In genomic region chr9:118593443-118593842, GRCm38 (mm10) we compare ENCODE assay signal across 27 mouse cellular contexts. TPM values are rescaled to one million over a fixed set of nuclear protein-coding genes. Genes with fewer than 3 reads are reported as not detected.
DNase-seq lines count a peak whose midpoint lies in the region; ATAC-seq and TF ChIP-seq lines count a peak whose summit lies in the region.
"Had no signal": no experiment of that assay in that cellular context is flagged by ENCODE, and none has a peak within 500 bp of the region (broad histone marks: within the 10 kb centered on the region; RNA-seq: fewer than 3 reads in every experiment).

No protein-coding gene starts in this region.

- H3K27me3 ChIP-seq in heart, embryonic 13.5 days (replicated peaks), result peaks cover 33% of the 10 kb centered on the region
- peaks cover 10% of the 10 kb centered on the region for H3K27me3 ChIP-seq in heart, embryonic 11.5 days (ENCODE audit: control insufficient read depth, insufficient read depth, low read length)
- no peaks in the 10 kb centered on the region for H3K27me3 ChIP-seq in stomach, embryonic 15.5 days (replicated peaks)
- H3K27me3 ChIP-seq in stomach, postnatal 0 days (ENCODE audit: control insufficient read depth, insufficient read depth, low read length), result no peaks in the 10 kb centered on the region
- H3K27me3 ChIP-seq in limb, embryonic 10.5 days (ENCODE audit: low read depth, poor library complexity, severe bottlenecking), result no peaks in the 10 kb centered on the region
- H3K27me3 ChIP-seq: CH12.LX; forebrain, embryonic 12.5 days; hindbrain, embryonic 13.5 days; limb, embryonic 15.5 days; midbrain, embryonic 15.5 days; neural tube, embryonic 12.5 days; Patski had no signal

- H3K27ac ChIP-seq in heart, embryonic 13.5 days (replicated peaks), result peak overlapping the region; percentile 46; the same call in 1 of the 2 replicates
- H3K27ac ChIP-seq in heart, embryonic 11.5 days (ENCODE audit: low read depth, low read length), result no peak overlapping the region
- 0 out of 2 replicates have a peak overlapping the region, but pooled peaks have one; percentile 7 for H3K27ac ChIP-seq in stomach, embryonic 15.5 days
- H3K27ac ChIP-seq in stomach, postnatal 0 days (replicated peaks), result no peak overlapping the region
- peak overlapping the region; percentile 69; the same call in 1 of the 2 replicates for H3K27ac ChIP-seq in limb, embryonic 10.5 days
- H3K27ac ChIP-seq: forebrain, embryonic 12.5 days; hindbrain, embryonic 13.5 days; limb, embryonic 15.5 days; liver, embryonic 14.5 days; midbrain, embryonic 15.5 days; neural tube, embryonic 12.5 days had no signal

- no peaks in the 10 kb centered on the region for H3K9me3 ChIP-seq in heart, embryonic 13.5 days
- no peaks in the 10 kb centered on the region for H3K9me3 ChIP-seq in heart, embryonic 11.5 days (replicated peaks; ENCODE audit: control insufficient read depth, low read length)
- no peaks in the 10 kb centered on the region for H3K9me3 ChIP-seq in stomach, embryonic 15.5 days
- H3K9me3 ChIP-seq in stomach, postnatal 0 days (ENCODE audit: control insufficient read depth, low read length), result no peaks in the 10 kb centered on the region
- H3K9me3 ChIP-seq in limb, embryonic 10.5 days (replicated peaks), result no peaks in the 10 kb centered on the region
- H3K9me3 ChIP-seq: forebrain, embryonic 12.5 days; hindbrain, embryonic 13.5 days; limb, embryonic 15.5 days; megakaryocyte, embryonic 14.5 days; midbrain, embryonic 15.5 days; neural tube, embryonic 12.5 days had no signal

- H3K4me3 ChIP-seq in heart, embryonic 13.5 days, result no peak overlapping the region
- H3K4me3 ChIP-seq in heart, embryonic 11.5 days (ENCODE audit: low read depth, low read length), result no peak overlapping the region
- no peak overlapping the region for H3K4me3 ChIP-seq in stomach, embryonic 15.5 days (replicated peaks)
- no peak overlapping the region for H3K4me3 ChIP-seq in stomach, postnatal 0 days (ENCODE audit: low read depth, low read length)
- H3K4me3 ChIP-seq in limb, embryonic 10.5 days, result no peak overlapping the region
- H3K4me3 ChIP-seq: forebrain, embryonic 12.5 days; hindbrain, embryonic 13.5 days; limb, embryonic 15.5 days; midbrain, embryonic 15.5 days; neural tube, embryonic 12.5 days had no signal

- no peak for ATAC-seq in heart, embryonic 13.5 days (ENCODE audit: extremely low read depth, insufficient number of reproducible peaks, low FRiP score, low TSS enrichment)
- no peak for ATAC-seq in heart, embryonic 11.5 days (replicated peaks; ENCODE audit: insufficient number of reproducible peaks, low FRiP score, low TSS enrichment)
- ATAC-seq in stomach, embryonic 15.5 days (ENCODE audit: insufficient read depth, low FRiP score, low read depth), result no peak
- ATAC-seq in stomach, postnatal 0 days (ENCODE audit: low FRiP score, low TSS enrichment), result no peak
- ATAC-seq: midbrain, embryonic 15.5 days; Patski had no signal

- no peaks in the 10 kb centered on the region for H3K36me3 ChIP-seq in heart, embryonic 13.5 days
- H3K36me3 ChIP-seq in heart, embryonic 11.5 days (ENCODE audit: control insufficient read depth, insufficient read depth, low read length), result no peaks in the 10 kb centered on the region
- no peaks in the 10 kb centered on the region for H3K36me3 ChIP-seq in stomach, embryonic 15.5 days
- H3K36me3 ChIP-seq in stomach, postnatal 0 days (ENCODE audit: control insufficient read depth, insufficient read depth, low read length), result no peaks in the 10 kb centered on the region
- no peaks in the 10 kb centered on the region for H3K36me3 ChIP-seq in limb, embryonic 10.5 days
- H3K36me3 ChIP-seq: forebrain, embryonic 12.5 days; G1E; hindbrain, embryonic 13.5 days; limb, embryonic 15.5 days; midbrain, embryonic 15.5 days; neural tube, embryonic 12.5 days had no signal

- 79% methylated on average over 8 of the region's 8 CpGs for WGBS in heart, embryonic 13.5 days
- WGBS in heart, embryonic 11.5 days (ENCODE audit: insufficient replicate concordance), result 85% methylated on average over 8 of the region's 8 CpGs
- 77% methylated on average over 8 of the region's 8 CpGs for WGBS in stomach, embryonic 15.5 days
- WGBS in stomach, postnatal 0 days, result 82% methylated on average over 8 of the region's 8 CpGs
- WGBS in limb, embryonic 10.5 days, result 88% methylated on average over 8 of the region's 8 CpGs

- no peak for TF ChIP-seq EP300 in stomach, postnatal 0 days (optimal IDR thresholded peaks at IDR 0.05)

- no peak overlapping the region for H3K4me2 ChIP-seq in heart, embryonic 13.5 days
- no peak overlapping the region for H3K4me2 ChIP-seq in heart, embryonic 11.5 days
- no peak overlapping the region for H3K4me2 ChIP-seq in stomach, embryonic 15.5 days
- H3K4me2 ChIP-seq in stomach, postnatal 0 days (replicated peaks; ENCODE audit: low read depth), result no peak overlapping the region
- H3K4me2 ChIP-seq: forebrain, embryonic 12.5 days; hindbrain, embryonic 13.5 days; midbrain, embryonic 15.5 days; neural tube, embryonic 12.5 days had no signal

- H3K4me1 ChIP-seq in heart, embryonic 13.5 days, result peaks cover 77% of the 10 kb centered on the region
- H3K4me1 ChIP-seq in heart, embryonic 11.5 days (ENCODE audit: control insufficient read depth, insufficient read depth, low read length), result peaks cover 45% of the 10 kb centered on the region
- peaks cover 13% of the 10 kb centered on the region; the same call in 1 of the 2 replicates for H3K4me1 ChIP-seq in stomach, embryonic 15.5 days
- no peaks in the 10 kb centered on the region; the same call in 1 of the 2 replicates for H3K4me1 ChIP-seq in stomach, postnatal 0 days (replicated peaks; ENCODE audit: control insufficient read depth, insufficient read depth)
- peaks cover 48% of the 10 kb centered on the region for H3K4me1 ChIP-seq in limb, embryonic 10.5 days

- DNase-seq in stomach, postnatal 0 days (ENCODE audit: low spot score), result no peak
- DNase-seq in limb, embryonic 10.5 days (ENCODE audit: low spot score), result no peak
- DNase-seq in embryo, embryonic 10.5 days (ENCODE audit: low spot score), result no peak
- no peak for DNase-seq in adrenal gland, postnatal 25 days
- DNase-seq: B cell, adult 2 months; cerebellum, adult 11 months; cerebellum, adult 9-11 months; heart, postnatal 10 days; kidney, adult 11 months; kidney, postnatal 10 days; lung, postnatal 36 days; right cerebral cortex, postnatal 14 days; thymus, postnatal 14 days had no signal

- TF ChIP-seq CTCF in stomach, postnatal 0 days (IDR thresholded peaks at IDR 0.05; ENCODE audit: low read depth), result no peak

- H3K9ac ChIP-seq in heart, embryonic 13.5 days, result no peak overlapping the region
- no peak overlapping the region for H3K9ac ChIP-seq in heart, embryonic 11.5 days (ENCODE audit: low read depth, low read length)
- H3K9ac ChIP-seq in stomach, embryonic 15.5 days, result no peak overlapping the region
- H3K9ac ChIP-seq in stomach, postnatal 0 days (ENCODE audit: low read length), result no peak overlapping the region
- H3K9ac ChIP-seq: forebrain, embryonic 12.5 days; limb, embryonic 15.5 days; liver, embryonic 14.5 days; lung, embryonic 14.5 days; midbrain, embryonic 15.5 days; neural tube, embryonic 12.5 days had no signal

RNA-seq across cellular contexts. Expression of gene Itga9, which starts 13.0 kb away (rescaled TPM):
- polyA plus RNA-seq in heart, embryonic 13.5 days (2015; fragmentation: Nextera tagmentation; extraction: Ambion mirVana), result 6.5 and 8.4 TPM in 2 replicates
- 8.3 and 9.9 TPM in 2 replicates for polyA plus RNA-seq in heart, embryonic 11.5 days (2014; fragmentation: Nextera tagmentation; extraction: Ambion mirVana)
- 16.2 and 17.6 TPM in 2 replicates for polyA plus RNA-seq in stomach, embryonic 15.5 days (2015; fragmentation: Nextera tagmentation; extraction: Ambion mirVana)
- 4.2 and 5.3 TPM in 2 replicates for polyA plus RNA-seq in stomach, postnatal 0 days (2015; fragmentation: Nextera tagmentation; extraction: Ambion mirVana)
- 8.8 and 9.3 TPM in 2 replicates for polyA plus RNA-seq in limb, embryonic 10.5 days (2016; fragmentation: Nextera tagmentation; extraction: Ambion mirVana)
- 70.2 and 81.0 TPM in 2 replicates for total RNA-seq in adrenal gland, postnatal 25 days (2021)
- total RNA-seq: CH12.LX had no signal
- polyA plus RNA-seq: G1E had no signal

Comparison
In these comparisons a context has a peak if more than half of its experiments do, and no peak if none do; other contexts are left out.
1. H3K27ac ChIP-seq: peak in heart, embryonic 13.5 days (single experiment), stomach, embryonic 15.5 days (single experiment) and limb, embryonic 10.5 days (single experiment); none in heart, embryonic 11.5 days (single experiment) and stomach, postnatal 0 days (single experiment).